Mouse (Mus musculus): ENCODE results near the gene Celsr1.

Celsr1 gene

GRCm38 (mm10) chr15:86034781-86035360 is 1.3 kb upstream of the Celsr1 start:
- no peak for DNase-seq (ENCODE audit: low spot score in 2 of 2)

- DNase-seq (ENCODE audit: low spot score in 2 of 2): peak; percentile 67 to 69
Observed at GRCm38 (mm10) chr15:86034021-86034523, 495 bp upstream of the Celsr1 start.

- DNase-seq (ENCODE audit: low spot score in 2 of 2): no peak
Observed at GRCm38 (mm10) chr15:86032811-86033190, 776 bp downstream of the Celsr1 start.

- DNase-seq (ENCODE audit: low spot score in 2 of 2): no peak
Observed at GRCm38 (mm10) chr15:86029981-86030380, 3.6 kb downstream of the Celsr1 start.

GRCm38 (mm10) chr15:86027871-86028270 is 5.7 kb downstream of the Celsr1 start:
- DNase-seq (ENCODE audit: low spot score in 2 of 2): peak; percentile 27 to 47

- DNase-seq (ENCODE audit: low spot score in 2 of 2): no peak
Observed at GRCm38 (mm10) chr15:86021971-86022370, 11.6 kb downstream of the Celsr1 start.

- no peak for DNase-seq (ENCODE audit: low spot score in 2 of 2)
Observed at GRCm38 (mm10) chr15:86021301-86021700, 12.3 kb downstream of the Celsr1 start.

GRCm38 (mm10) chr15:86020008-86020407 is 13.6 kb downstream of the Celsr1 start:
- no peak for DNase-seq (ENCODE audit: low spot score in 2 of 2)

- no peak for DNase-seq (ENCODE audit: low spot score in 2 of 2)
Observed at GRCm38 (mm10) chr15:86018753-86019512, 14.6 kb downstream of the Celsr1 start.

GRCm38 (mm10) chr15:86017336-86017735 is 16.2 kb downstream of the Celsr1 start:
- no peak for DNase-seq (ENCODE audit: low spot score in 2 of 2)

- peak; percentile 29 to 41 for DNase-seq (ENCODE audit: low spot score in 2 of 2)
Observed at GRCm38 (mm10) chr15:86015860-86016541, 17.6 kb downstream of the Celsr1 start.

GRCm38 (mm10) chr15:86015026-86015425 is 18.6 kb downstream of the Celsr1 start:
- no peak for DNase-seq (ENCODE audit: low spot score in 2 of 2)

- DNase-seq (ENCODE audit: low spot score in 2 of 2): no peak
Observed at GRCm38 (mm10) chr15:86013656-86014055, 19.9 kb downstream of the Celsr1 start.

- no peak for DNase-seq (ENCODE audit: low spot score in 2 of 2)
Observed at GRCm38 (mm10) chr15:86013130-86013529, 20.4 kb downstream of the Celsr1 start.

GRCm38 (mm10) chr15:86007690-86008121 is 25.9 kb downstream of the Celsr1 start:
- peak in 1 of 2 experiments; percentile 31 for DNase-seq (ENCODE audit: low spot score in 2 of 2)

GRCm38 (mm10) chr15:86005691-86006525 is 27.7 kb downstream of the Celsr1 start:
- DNase-seq (ENCODE audit: low spot score in 2 of 2): no peak

- no peak for DNase-seq (ENCODE audit: low spot score in 2 of 2)
Observed at GRCm38 (mm10) chr15:86004048-86004447, 29.5 kb downstream of the Celsr1 start.

- no peak for DNase-seq (ENCODE audit: low spot score in 2 of 2)
Observed at GRCm38 (mm10) chr15:86000706-86001292, 32.8 kb downstream of the Celsr1 start.

- no peak for DNase-seq (ENCODE audit: low spot score in 2 of 2)
Observed at GRCm38 (mm10) chr15:85998525-85999230, 34.9 kb downstream of the Celsr1 start.

- no peak for DNase-seq (ENCODE audit: low spot score in 2 of 2)
Observed at GRCm38 (mm10) chr15:85996031-85996765, 37.4 kb downstream of the Celsr1 start.
